Mouse (Mus musculus) adrenal gland (tissue): ENCODE data around the gene Mex3a.

Experiments used
- microRNA-seq, 2 experiments: library from miRNA; unstranded; fragments of <30 nt; microRNA quantifications; one replicate each; pipeline ENCODE4; 2019

The Mex3a gene

Small RNA genes within 50 kb of the gene (microRNA-seq; reads per million reads assigned to microRNA genes)
- gene Mir1905: 0 reads per million in 2 experiments
